Mouse (Mus musculus) thymus, adult 2 months (tissue): ENCODE measurements around the gene H2al1m.
"Not testable (repeated sequence)": the region's sequence is repeated elsewhere in the genome, so short reads cannot be mapped to it uniquely, and the experiment has no call there.

Source experiments
- CTCF ChIP-seq: fragments of 200-500 bp; IDR thresholded peaks from 2 replicates; pipeline ENCODE4 v1.5.1; 2012; ENCODE audit warnings: mild to moderate bottlenecking, control low read depth, low read length, moderate library complexity, borderline replicate concordance; ENCODE audit not compliant: control insufficient read depth, poor library complexity, insufficient read depth; ENCODE audit errors: extremely low read depth
- POLR2A ChIP-seq: fragments of 200-500 bp; IDR thresholded peaks from 2 replicates; pipeline ENCODE4 v1.6.1; 2012; ENCODE audit warnings: mild to moderate bottlenecking, low read length, control low read depth, moderate library complexity; ENCODE audit not compliant: control insufficient read depth, poor library complexity, insufficient read depth; ENCODE audit errors: extremely low read depth

DNA sequence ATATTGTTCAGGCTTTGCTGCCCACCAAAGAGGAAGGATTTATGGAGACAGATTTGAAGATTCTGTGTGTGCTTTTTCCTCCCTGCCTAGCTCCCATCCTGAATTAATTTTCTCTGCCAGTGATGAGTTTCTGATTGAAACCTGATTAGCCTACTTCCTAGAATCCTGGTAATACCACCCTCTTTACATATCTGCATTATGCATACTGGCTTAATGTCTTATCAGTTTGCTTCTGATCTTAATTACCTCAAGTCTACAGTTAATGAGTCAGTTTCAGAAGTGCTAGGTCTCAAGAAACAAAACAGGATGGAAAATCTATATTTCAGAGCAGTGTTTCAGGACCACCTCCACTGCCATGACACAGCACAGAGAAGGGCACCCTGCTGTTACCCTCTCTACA, 32.9 kb downstream of the H2al1m start:
- TF ChIP-seq CTCF, POLR2A: not testable (repeated sequence)
